Mouse (Mus musculus): ENCODE results near the gene Olfr1318. TPM values are rescaled to one million over a fixed set of nuclear protein-coding genes. Genes with fewer than 3 reads are reported as not detected.

Gene Olfr1318
- polyA plus RNA-seq (2014; fragmentation: Nextera tagmentation; extraction: Ambion mirVana) = not detected in 2 replicates

- no peak within 1 kb of the TSS for H3K4me2 ChIP-seq (ENCODE audit: low read depth, low read length)
- no peaks in the 10 kb centered on the region for H3K4me1 ChIP-seq (ENCODE audit: control insufficient read depth, insufficient read depth, low read length)
- H3K9ac ChIP-seq (ENCODE audit: low read depth, low read length) = no peak within 1 kb of the TSS
- ATAC-seq (ENCODE audit: low read depth) = no peak
- DNase-seq (ENCODE audit: low spot score) = no peak
- H3K27me3 ChIP-seq (replicated peaks; ENCODE audit: control insufficient read depth, insufficient read depth, low read length) = no peaks in the 10 kb centered on the region
- no peaks in the 10 kb centered on the region for H3K36me3 ChIP-seq (ENCODE audit: control insufficient read depth, insufficient read depth, low read length)
- no peak within 1 kb of the TSS for H3K4me3 ChIP-seq (ENCODE audit: low read depth, low read length)
- no peak within 1 kb of the TSS for H3K27ac ChIP-seq (replicated peaks; ENCODE audit: low read depth, low read length)
- no peaks in the 10 kb centered on the region for H3K9me3 ChIP-seq (ENCODE audit: control insufficient read depth, low read length)
Observed at GRCm38 (mm10) chr2:112153898-112154297, at the start of gene Olfr1318. Olfr1318 (plus strand) TSS chr2:112154198.

DNA sequence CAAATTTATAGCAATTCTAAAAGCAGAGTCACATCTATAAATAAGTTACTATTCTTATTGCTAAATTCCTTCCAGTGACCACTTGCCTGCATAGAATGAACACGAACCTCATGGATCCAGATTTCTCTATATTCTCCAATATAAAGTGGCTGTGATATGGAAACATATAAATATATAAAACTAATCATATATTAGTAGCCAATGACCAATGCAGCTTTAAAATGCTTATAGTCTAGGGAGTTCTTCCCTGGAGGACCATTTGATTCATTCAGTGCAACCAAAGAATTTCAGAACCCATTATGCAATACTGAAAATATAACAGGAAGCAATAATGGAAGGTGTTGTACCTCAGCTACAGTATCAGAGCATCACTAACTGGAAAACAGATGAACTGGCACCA lies 38.7 kb upstream of the Olfr1318 start, which contains the start of gene Olfr1315-ps1:
Olfr1315-ps1 (minus strand) TSS at position 101 of the 400 bp plus-strand sequence.
- DNase-seq (ENCODE audit: low spot score) = no peak
- 79% methylated on average over 1 of the region's 1 CpGs for WGBS
- Histone ChIP-seq H3K27ac (replicated peaks; ENCODE audit: low read depth, low read length) (no peak within 1 kb of the TSS), H3K9ac (ENCODE audit: low read depth, low read length) (no peak within 1 kb of the TSS), H3K4me1 (ENCODE audit: control insufficient read depth, insufficient read depth, low read length) (no peaks in the 10 kb centered on the region), H3K36me3 (ENCODE audit: control insufficient read depth, insufficient read depth, low read length) (no peaks in the 10 kb centered on the region), H3K4me2 (ENCODE audit: low read depth, low read length) (no peak within 1 kb of the TSS), H3K9me3 (ENCODE audit: control insufficient read depth, low read length) (no peaks in the 10 kb centered on the region), H3K4me3 (ENCODE audit: low read depth, low read length) (no peak within 1 kb of the TSS), H3K27me3 (replicated peaks; ENCODE audit: control insufficient read depth, insufficient read depth, low read length) (no peaks in the 10 kb centered on the region)
- ATAC-seq (ENCODE audit: low read depth) = no peak

GRCm38 (mm10) chr2:112134877-112135276 lies 19.1 kb upstream of the Olfr1318 start, which contains the start of gene Olfr1316:
Olfr1316 (minus strand) TSS chr2:112134977.
- no peak within 1 kb of the TSS for H3K4me3 ChIP-seq (ENCODE audit: low read depth, low read length)
- H3K9me3 ChIP-seq (ENCODE audit: control insufficient read depth, low read length) = no peaks in the 10 kb centered on the region
- H3K9ac ChIP-seq (ENCODE audit: low read depth, low read length) = no peak within 1 kb of the TSS
- ATAC-seq (ENCODE audit: low read depth) = no peak
- H3K27me3 ChIP-seq (replicated peaks; ENCODE audit: control insufficient read depth, insufficient read depth, low read length) = no peaks in the 10 kb centered on the region
- no peak within 1 kb of the TSS for H3K4me2 ChIP-seq (ENCODE audit: low read depth, low read length)
- H3K36me3 ChIP-seq (ENCODE audit: control insufficient read depth, insufficient read depth, low read length) = no peaks in the 10 kb centered on the region
- 86% methylated on average over 2 of the region's 2 CpGs for WGBS
- no peak within 1 kb of the TSS for H3K27ac ChIP-seq (replicated peaks; ENCODE audit: low read depth, low read length)
- H3K4me1 ChIP-seq (ENCODE audit: control insufficient read depth, insufficient read depth, low read length) = no peaks in the 10 kb centered on the region
- no peak for DNase-seq (ENCODE audit: low spot score)

GRCm38 (mm10) chr2:112140029-112140428 lies 14.0 kb upstream of the Olfr1318 start, which contains the start of gene Olfr1317:
Olfr1317 (plus strand) TSS chr2:112140329.
- no peak within 1 kb of the TSS for H3K27ac ChIP-seq (replicated peaks; ENCODE audit: low read depth, low read length)
- no peak within 1 kb of the TSS for H3K4me3 ChIP-seq (ENCODE audit: low read depth, low read length)
- H3K36me3 ChIP-seq (ENCODE audit: control insufficient read depth, insufficient read depth, low read length) = no peaks in the 10 kb centered on the region
- H3K4me2 ChIP-seq (ENCODE audit: low read depth, low read length) = no peak within 1 kb of the TSS
- no peaks in the 10 kb centered on the region for H3K9me3 ChIP-seq (ENCODE audit: control insufficient read depth, low read length)
- 71% methylated on average over 2 of the region's 2 CpGs for WGBS
- no peak for ATAC-seq (ENCODE audit: low read depth)
- DNase-seq (ENCODE audit: low spot score) = no peak
- no peaks in the 10 kb centered on the region for H3K4me1 ChIP-seq (ENCODE audit: control insufficient read depth, insufficient read depth, low read length)
- no peaks in the 10 kb centered on the region for H3K27me3 ChIP-seq (replicated peaks; ENCODE audit: control insufficient read depth, insufficient read depth, low read length)
- no peak within 1 kb of the TSS for H3K9ac ChIP-seq (ENCODE audit: low read depth, low read length)

DNA sequence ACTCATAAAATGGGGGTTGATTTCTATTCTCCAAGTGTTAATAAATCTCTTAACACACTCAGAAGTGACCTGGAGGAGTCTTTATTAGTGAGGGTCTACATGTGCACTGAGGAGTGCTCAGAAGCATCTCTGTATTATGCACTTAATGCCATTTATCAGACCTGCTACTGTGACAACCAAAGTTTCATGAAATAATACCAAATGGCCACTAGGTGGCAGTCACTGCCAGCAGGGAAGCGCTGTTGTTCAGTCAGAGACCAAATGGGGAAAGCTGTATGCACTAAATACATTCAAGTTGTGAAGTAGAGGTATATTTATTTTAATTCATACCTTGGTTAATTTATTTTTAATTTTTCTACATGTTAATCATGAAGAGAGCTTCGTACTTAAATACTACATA lies 42.9 kb downstream of the Olfr1318 start:
- ATAC-seq (ENCODE audit: low read depth) (peak; percentile 62), DNase-seq (ENCODE audit: low spot score) (peak; percentile 69)
- Histone ChIP-seq H3K27ac (replicated peaks; ENCODE audit: low read depth, low read length) (no peak overlapping the region), H3K4me2 (ENCODE audit: low read depth, low read length) (no peak overlapping the region), H3K9me3 (ENCODE audit: control insufficient read depth, low read length) (no peaks in the 10 kb centered on the region), H3K36me3 (ENCODE audit: control insufficient read depth, insufficient read depth, low read length) (no peaks in the 10 kb centered on the region), H3K27me3 (replicated peaks; ENCODE audit: control insufficient read depth, insufficient read depth, low read length) (no peaks in the 10 kb centered on the region), H3K4me1 (ENCODE audit: control insufficient read depth, insufficient read depth, low read length) (no peaks in the 10 kb centered on the region), H3K4me3 (ENCODE audit: low read depth, low read length) (no peak overlapping the region), H3K9ac (ENCODE audit: low read depth, low read length) (no peak overlapping the region)
- 1% methylated on average over 2 of the region's 2 CpGs for WGBS

- ATAC-seq (ENCODE audit: low read depth) (peak; percentile 84), DNase-seq (ENCODE audit: low spot score) (peak; percentile 93)
- Histone ChIP-seq H3K4me1 (ENCODE audit: control insufficient read depth, insufficient read depth, low read length) (no peaks in the 10 kb centered on the region), H3K27ac (replicated peaks; ENCODE audit: low read depth, low read length) (0 out of 2 replicates have a peak overlapping the region, but pooled peaks have one; percentile 24), H3K4me2 (ENCODE audit: low read depth, low read length) (no peak overlapping the region), H3K9ac (ENCODE audit: low read depth, low read length) (no peak overlapping the region), H3K4me3 (ENCODE audit: low read depth, low read length) (no peak overlapping the region), H3K9me3 (ENCODE audit: control insufficient read depth, low read length) (no peaks in the 10 kb centered on the region), H3K27me3 (replicated peaks; ENCODE audit: control insufficient read depth, insufficient read depth, low read length) (no peaks in the 10 kb centered on the region), H3K36me3 (ENCODE audit: control insufficient read depth, insufficient read depth, low read length) (no peaks in the 10 kb centered on the region)
- 41% methylated on average over 6 of the region's 6 CpGs for WGBS
Observed at GRCm38 (mm10) chr2:112203056-112203455, 49.1 kb downstream of the Olfr1318 start.

Other genes with a start within 250 kb of the Olfr1318 start
- gene Olfr1306, start 237.9 kb upstream of the Olfr1318 start, polyA plus RNA-seq (2014; fragmentation: Nextera tagmentation; extraction: Ambion mirVana) = 0.11 TPM in 1 of 2 replicates, not detected in the other
- not detected in 2 replicates for gene Olfr1307, start 204.8 kb upstream of the Olfr1318 start, polyA plus RNA-seq (2014; fragmentation: Nextera tagmentation; extraction: Ambion mirVana)
- not detected in 2 replicates for gene Olfr1308, start 189.3 kb upstream of the Olfr1318 start, polyA plus RNA-seq (2014; fragmentation: Nextera tagmentation; extraction: Ambion mirVana)
- not detected in 2 replicates for gene Olfr1309, start 163.9 kb upstream of the Olfr1318 start, polyA plus RNA-seq (2014; fragmentation: Nextera tagmentation; extraction: Ambion mirVana)
- gene Olfr1310, start 141.5 kb upstream of the Olfr1318 start, polyA plus RNA-seq (2014; fragmentation: Nextera tagmentation; extraction: Ambion mirVana) = not detected in 2 replicates
- not detected in 2 replicates for gene Olfr1311, start 129.8 kb upstream of the Olfr1318 start, polyA plus RNA-seq (2014; fragmentation: Nextera tagmentation; extraction: Ambion mirVana)
- not detected in 2 replicates for gene Olfr1312, start 104.0 kb upstream of the Olfr1318 start, polyA plus RNA-seq (2014; fragmentation: Nextera tagmentation; extraction: Ambion mirVana)
- 0.13 TPM in 1 of 2 replicates, not detected in the other for gene Olfr1313, start 76.4 kb upstream of the Olfr1318 start, polyA plus RNA-seq (2014; fragmentation: Nextera tagmentation; extraction: Ambion mirVana)
- not detected in 2 replicates for gene Olfr1314, start 57.4 kb upstream of the Olfr1318 start, polyA plus RNA-seq (2014; fragmentation: Nextera tagmentation; extraction: Ambion mirVana)
- not detected in 2 replicates for gene Olfr1315-ps1, start 38.8 kb upstream of the Olfr1318 start, polyA plus RNA-seq (2014; fragmentation: Nextera tagmentation; extraction: Ambion mirVana)
- gene Olfr1316, start 19.2 kb upstream of the Olfr1318 start, polyA plus RNA-seq (2014; fragmentation: Nextera tagmentation; extraction: Ambion mirVana) = not detected in 2 replicates
- not detected in 2 replicates for gene Olfr1317, start 13.9 kb upstream of the Olfr1318 start, polyA plus RNA-seq (2014; fragmentation: Nextera tagmentation; extraction: Ambion mirVana)
- 17.5 and 19.3 TPM in 2 replicates for gene Lpcat4, start 85.3 kb downstream of the Olfr1318 start, polyA plus RNA-seq (2014; fragmentation: Nextera tagmentation; extraction: Ambion mirVana)
- not detected in 2 replicates for gene Nutm1, start 105.1 kb downstream of the Olfr1318 start, polyA plus RNA-seq (2014; fragmentation: Nextera tagmentation; extraction: Ambion mirVana)
- gene Nop10, start 107.7 kb downstream of the Olfr1318 start, polyA plus RNA-seq (2014; fragmentation: Nextera tagmentation; extraction: Ambion mirVana) = 186 and 203 TPM in 2 replicates
- gene Slc12a6, start 111.6 kb downstream of the Olfr1318 start, polyA plus RNA-seq (2014; fragmentation: Nextera tagmentation; extraction: Ambion mirVana) = 15.6 and 16.5 TPM in 2 replicates
- gene Gm21985, start 112.1 kb downstream of the Olfr1318 start, polyA plus RNA-seq (2014; fragmentation: Nextera tagmentation; extraction: Ambion mirVana) = not detected in 2 replicates
- gene Emc4, start 213.8 kb downstream of the Olfr1318 start, polyA plus RNA-seq (2014; fragmentation: Nextera tagmentation; extraction: Ambion mirVana) = 108 TPM in 2 replicates
- gene Katnbl1, start 225.0 kb downstream of the Olfr1318 start, polyA plus RNA-seq (2014; fragmentation: Nextera tagmentation; extraction: Ambion mirVana) = 50.1 and 53.1 TPM in 2 replicates